22 mouse cellular contexts compared by ENCODE assay signal in genomic region chr13:16009766-16010465, GRCm38 (mm10). TPM values are rescaled to one million over a fixed set of nuclear protein-coding genes. Genes with fewer than 3 reads are reported as not detected.
DNase-seq lines count a peak whose midpoint lies in the region; ATAC-seq and TF ChIP-seq lines count a peak whose summit lies in the region.
"Had no signal": no experiment of that assay in that cellular context is flagged by ENCODE, and none has a peak within 500 bp of the region (broad histone marks: within the 10 kb centered on the region; RNA-seq: fewer than 3 reads in every experiment).

No protein-coding gene starts in this region.

- H3K36me3 ChIP-seq in liver, adult 2 months (ENCODE audit: control insufficient read depth, insufficient read depth, low read length), result no peaks in the 10 kb centered on the region
- no peaks in the 10 kb centered on the region for H3K36me3 ChIP-seq in liver, embryonic 12.5 days
- H3K36me3 ChIP-seq: embryonic facial prominence, embryonic 13.5 days; forebrain, embryonic 12.5 days; hindbrain, embryonic 13.5 days; intestine, embryonic 15.5 days had no signal

- H3K9ac ChIP-seq in liver, adult 2 months (ENCODE audit: low read depth, low read length), result peak overlapping the region; percentile 62
- H3K9ac ChIP-seq in liver, embryonic 12.5 days, result no peak overlapping the region
- H3K9ac ChIP-seq: embryonic facial prominence, embryonic 13.5 days; forebrain, embryonic 12.5 days; hindbrain, embryonic 13.5 days; intestine, embryonic 15.5 days had no signal

- H3K27me3 ChIP-seq in liver, adult 2 months (ENCODE audit: control insufficient read depth, insufficient read depth, low read length), result no peaks in the 10 kb centered on the region
- H3K27me3 ChIP-seq in liver, embryonic 12.5 days (replicated peaks), result peaks cover 37% of the 10 kb centered on the region
- H3K27me3 ChIP-seq: CH12.LX; intestine, embryonic 15.5 days had no signal

- H3K4me3 ChIP-seq in liver, adult 2 months (ENCODE audit: insufficient read depth, low read depth, low read length), result peak overlapping the region; percentile 54; the same call in 1 of the 2 replicates
- H3K4me3 ChIP-seq in liver, embryonic 12.5 days, result no peak overlapping the region
- H3K4me3 ChIP-seq: embryonic facial prominence, embryonic 13.5 days; forebrain, embryonic 12.5 days; gastrocnemius, adult 2 months; hindbrain, embryonic 13.5 days; intestine, embryonic 15.5 days had no signal

- TF ChIP-seq POLR2A in liver, adult 2 months (IDR thresholded peaks at IDR 0.05; ENCODE audit: extremely low read depth, insufficient read depth, low read length), result no peak

- H3K79me2 ChIP-seq in liver, adult 2 months (ENCODE audit: control insufficient read depth, insufficient read depth, low read length), result no peaks in the 10 kb centered on the region; the same call in 1 of the 2 replicates

- peaks cover 18% of the 10 kb centered on the region for H3K4me1 ChIP-seq in liver, adult 2 months (ENCODE audit: control insufficient read depth, insufficient read depth, low read length)
- H3K4me1 ChIP-seq in liver, embryonic 12.5 days, result no peaks in the 10 kb centered on the region
- H3K4me1 ChIP-seq: intestine, embryonic 15.5 days had no signal

- H3K9me3 ChIP-seq in liver, embryonic 12.5 days (replicated peaks), result no peaks in the 10 kb centered on the region
- H3K9me3 ChIP-seq: embryonic facial prominence, embryonic 13.5 days; forebrain, embryonic 12.5 days; hindbrain, embryonic 13.5 days; intestine, embryonic 15.5 days had no signal

- peak; percentile 42 for ATAC-seq in frontal cortex, adult (ENCODE audit: low TSS enrichment)
- ATAC-seq in liver, embryonic 12.5 days, result no peak
- ATAC-seq: forebrain, embryonic 16.5 days; intestine, embryonic 15.5 days had no signal

- no peak overlapping the region for H3K4me2 ChIP-seq in liver, embryonic 12.5 days
- H3K4me2 ChIP-seq: embryonic facial prominence, embryonic 13.5 days; forebrain, embryonic 12.5 days; hindbrain, embryonic 13.5 days; intestine, embryonic 15.5 days had no signal

- peak overlapping the region; percentile 84 for H3K27ac ChIP-seq in liver, adult 2 months (replicated peaks; ENCODE audit: insufficient read depth, low read depth, low read length)
- H3K27ac ChIP-seq in liver, embryonic 12.5 days, result no peak overlapping the region
- H3K27ac ChIP-seq: embryonic facial prominence, embryonic 13.5 days; forebrain, embryonic 12.5 days; gastrocnemius, adult 2 months; hindbrain, embryonic 13.5 days; intestine, embryonic 15.5 days had no signal

- DNase-seq in frontal cortex, postnatal 14 days (ENCODE audit: low spot score in 2 of 2), result no peak
- peak; percentile 36 for DNase-seq in liver, adult 2 months (ENCODE audit: extremely low read depth, low read depth, low spot score)
- peak; percentile 83 for DNase-seq in Muller cell, postnatal 12 days (ENCODE audit: inconsistent ontology term)
- DNase-seq in spleen, adult 18-20 months, result no peak
- no peak for DNase-seq in testis, postnatal 14 days (ENCODE audit: low spot score)
- DNase-seq: adrenal gland, adult 8-10 months; adrenal gland, postnatal 36 days; cerebellum, adult 11-12 months; cerebellum, adult 9-10 months; cerebellum, postnatal 36 days; gastrocnemius, adult 2 months; gastrocnemius, postnatal 25 days; heart, postnatal 10 days; heart, postnatal 4 days had no signal

- no peak for TF ChIP-seq CTCF in liver, adult 2 months (IDR thresholded peaks at IDR 0.05; ENCODE audit: low read depth, low read length)

- 38% methylated on average over 8 of the region's 8 CpGs for WGBS in liver, adult 2 months
- 67% methylated on average over 8 of the region's 8 CpGs for WGBS in liver, embryonic 12.5 days (ENCODE audit: insufficient replicate concordance)

RNA-seq across cellular contexts. Expression of gene Inhba, which starts 1.7 kb away (rescaled TPM):
- 1.5 and 1.7 TPM in 2 replicates for total RNA-seq in liver, adult 2 months (2014; rRNA removed)
- polyA plus RNA-seq in liver, adult 2 months (2012; rRNA removed), result 1.7 and 5.1 TPM in 2 replicates
- 0.62 and 0.73 TPM in 2 replicates for polyA plus RNA-seq in liver, embryonic 12.5 days (2016; fragmentation: Nextera tagmentation; extraction: Ambion mirVana)
- total RNA-seq: CH12.LX had no signal

Comparison
In these comparisons a context has a peak if more than half of its experiments do, and no peak if none do; other contexts are left out.
1. DNase-seq: peak in liver, adult 2 months (single experiment) and Muller cell, postnatal 12 days (single experiment); none in frontal cortex, postnatal 14 days (0 of 2), spleen, adult 18-20 months (0 of 2) and testis, postnatal 14 days (single experiment).